Mouse (Mus musculus): ENCODE results near the gene Mgp. TPM values are rescaled to one million over a fixed set of nuclear protein-coding genes. Genes with fewer than 3 reads are reported as not detected.

Mgp gene
- polyA plus RNA-seq, 1 experiment, result 132 TPM

DNA sequence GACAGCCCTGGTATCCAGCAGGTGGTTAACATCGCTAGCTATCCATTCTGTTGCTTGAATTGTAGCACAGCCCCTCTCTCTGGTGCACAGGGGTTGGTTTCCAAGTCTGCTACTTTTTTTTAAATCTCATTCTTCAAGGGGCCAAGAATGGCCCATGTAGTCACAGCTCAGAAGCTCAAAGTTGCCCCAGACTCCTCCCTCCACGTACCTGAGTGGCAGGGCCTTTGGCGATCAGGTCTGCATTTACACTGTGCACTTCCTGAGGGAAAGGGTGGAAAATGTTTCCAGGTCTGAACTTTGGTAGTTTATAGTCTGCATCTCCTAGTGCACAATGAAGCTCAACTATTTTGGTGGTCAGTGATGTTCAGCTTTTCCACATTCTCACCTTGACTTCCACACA is 28.4 kb downstream of the Mgp start:
- TF ChIP-seq TCF3 (IDR thresholded peaks at IDR 0.05; ENCODE audit: insufficient read length, low read depth) (no peak), POLR2A (IDR thresholded peaks at IDR 0.05; ENCODE audit: insufficient read length, low read depth) (no peak), SRF (IDR thresholded peaks at IDR 0.05; ENCODE audit: control insufficient read depth, insufficient read length, low read depth) (no peak), REST (IDR thresholded peaks at IDR 0.05; ENCODE audit: insufficient read depth, insufficient read length) (no peak), POLR2AphosphoS2 (IDR thresholded peaks at IDR 0.05; ENCODE audit: insufficient read length, low read depth) (no peak), TCF12 (IDR thresholded peaks at IDR 0.05; ENCODE audit: insufficient read depth, poor library complexity, severe bottlenecking) (no peak), CEBPB (IDR thresholded peaks at IDR 0.05; ENCODE audit: insufficient read depth, poor library complexity, severe bottlenecking) (no peak), MAX (IDR thresholded peaks at IDR 0.05; ENCODE audit: low read depth) (no peak), MYOD1 (IDR thresholded peaks at IDR 0.05; ENCODE audit: control insufficient read depth in 1 of 3, insufficient read length in 2 of 3, low read depth in 2 of 3) (no peak), MYOG (IDR thresholded peaks at IDR 0.05; ENCODE audit: control insufficient read depth in 1 of 3, insufficient read depth in 1 of 3, insufficient read length in 2 of 3, low read depth in 2 of 3) (no peak), USF1 (IDR thresholded peaks at IDR 0.05; ENCODE audit: low read depth) (no peak), E2F4 (IDR thresholded peaks at IDR 0.05; ENCODE audit: insufficient read depth) (no peak)
- Histone ChIP-seq H3ac (ENCODE audit: control insufficient read depth, insufficient read length) (no peak overlapping the region), H3K79me2 (ENCODE audit: control insufficient read depth, insufficient read depth) (no peaks in the 10 kb centered on the region), H3K4me3 (no peak overlapping the region), H3K27me3 (ENCODE audit: control insufficient read depth, insufficient read depth, insufficient read length) (no peaks in the 10 kb centered on the region), H3K4me2 (ENCODE audit: low read depth) (no peak overlapping the region), H3K36me3 (ENCODE audit: control insufficient read depth, insufficient read depth) (no peaks in the 10 kb centered on the region)

GRCm38 (mm10) chr6:136845706-136846480 is 29.7 kb downstream of the Mgp start:
- Histone ChIP-seq H3K36me3 (ENCODE audit: control insufficient read depth, insufficient read depth) (no peaks in the 10 kb centered on the region), H3K79me2 (ENCODE audit: control insufficient read depth, insufficient read depth) (no peaks in the 10 kb centered on the region)
- TF ChIP-seq POLR2A (IDR thresholded peaks at IDR 0.05; ENCODE audit: insufficient read length, low read depth), result no peak
- TF ChIP-seq REST (IDR thresholded peaks at IDR 0.05; ENCODE audit: insufficient read depth, insufficient read length), result no peak
- no peak for TF ChIP-seq TCF3 (IDR thresholded peaks at IDR 0.05; ENCODE audit: insufficient read length, low read depth)
- no peak for TF ChIP-seq MAX (IDR thresholded peaks at IDR 0.05; ENCODE audit: low read depth)
- TF ChIP-seq E2F4 (IDR thresholded peaks at IDR 0.05; ENCODE audit: insufficient read depth), result no peak
- no peak for TF ChIP-seq MYOD1 (IDR thresholded peaks at IDR 0.05; ENCODE audit: control insufficient read depth in 1 of 3, insufficient read length in 2 of 3, low read depth in 2 of 3)
- no peak for TF ChIP-seq POLR2AphosphoS2 (IDR thresholded peaks at IDR 0.05; ENCODE audit: insufficient read length, low read depth)
- TF ChIP-seq CEBPB (IDR thresholded peaks at IDR 0.05; ENCODE audit: insufficient read depth, poor library complexity, severe bottlenecking), result no peak
- TF ChIP-seq SRF (IDR thresholded peaks at IDR 0.05; ENCODE audit: control insufficient read depth, insufficient read length, low read depth), result no peak
- TF ChIP-seq MYOG (IDR thresholded peaks at IDR 0.05; ENCODE audit: control insufficient read depth in 1 of 3, insufficient read depth in 1 of 3, insufficient read length in 2 of 3, low read depth in 2 of 3), result no peak
- TF ChIP-seq USF1 (IDR thresholded peaks at IDR 0.05; ENCODE audit: low read depth), result no peak
- TF ChIP-seq TCF12 (IDR thresholded peaks at IDR 0.05; ENCODE audit: insufficient read depth, poor library complexity, severe bottlenecking), result no peak

DNA sequence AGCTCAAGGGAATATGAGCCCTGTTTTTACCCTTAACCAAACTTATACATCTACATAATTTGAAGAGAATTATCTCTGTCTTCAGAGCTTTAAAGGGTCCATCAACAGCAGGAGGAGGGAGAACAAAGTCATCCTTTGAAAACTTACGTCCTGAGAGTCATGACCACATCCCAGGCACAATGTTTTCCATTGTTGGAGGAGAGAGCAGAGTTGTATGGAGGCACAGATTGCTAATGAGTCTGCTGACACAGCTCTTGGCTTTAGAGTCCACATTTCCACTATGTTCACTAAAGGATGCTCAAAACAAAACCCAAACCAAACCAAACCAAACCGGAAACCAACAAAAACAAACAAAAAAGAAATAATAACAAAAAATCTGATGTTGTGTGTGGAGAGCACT is 30.7 kb downstream of the Mgp start:
- H3K27me3 ChIP-seq (ENCODE audit: control insufficient read depth, insufficient read depth, insufficient read length), result no peaks in the 10 kb centered on the region
- H3K4me2 ChIP-seq (ENCODE audit: low read depth), result no peak overlapping the region
- no peak for TF ChIP-seq POLR2AphosphoS2 (IDR thresholded peaks at IDR 0.05; ENCODE audit: insufficient read length, low read depth)
- TF ChIP-seq MYOD1 (IDR thresholded peaks at IDR 0.05; ENCODE audit: control insufficient read depth in 1 of 3, insufficient read length in 2 of 3, low read depth in 2 of 3), result no peak
- no peak for TF ChIP-seq TCF3 (IDR thresholded peaks at IDR 0.05; ENCODE audit: insufficient read length, low read depth)
- TF ChIP-seq REST (IDR thresholded peaks at IDR 0.05; ENCODE audit: insufficient read depth, insufficient read length), result no peak
- no peak for TF ChIP-seq CEBPB (IDR thresholded peaks at IDR 0.05; ENCODE audit: insufficient read depth, poor library complexity, severe bottlenecking)
- TF ChIP-seq E2F4 (IDR thresholded peaks at IDR 0.05; ENCODE audit: insufficient read depth), result no peak
- TF ChIP-seq POLR2A (IDR thresholded peaks at IDR 0.05; ENCODE audit: insufficient read length, low read depth), result no peak
- TF ChIP-seq SRF (IDR thresholded peaks at IDR 0.05; ENCODE audit: control insufficient read depth, insufficient read length, low read depth), result no peak
- H3K36me3 ChIP-seq (ENCODE audit: control insufficient read depth, insufficient read depth), result no peaks in the 10 kb centered on the region
- no peak overlapping the region for H3ac ChIP-seq (ENCODE audit: control insufficient read depth, insufficient read length)
- no peak overlapping the region for H3K4me3 ChIP-seq
- H3K79me2 ChIP-seq (ENCODE audit: control insufficient read depth, insufficient read depth), result no peaks in the 10 kb centered on the region

More at GRCm38 (mm10) chr6:136845706-136846480, 29.7 kb downstream of the Mgp start:
- Histone ChIP-seq H3K4me2 (ENCODE audit: low read depth) (no peak overlapping the region), H3K27me3 (ENCODE audit: control insufficient read depth, insufficient read depth, insufficient read length) (no peaks in the 10 kb centered on the region), H3ac (ENCODE audit: control insufficient read depth, insufficient read length) (no peak overlapping the region), H3K4me3 (no peak overlapping the region)

- no peak overlapping the region for H3K4me3 ChIP-seq
- no peaks in the 10 kb centered on the region for H3K36me3 ChIP-seq (ENCODE audit: control insufficient read depth, insufficient read depth)
- no peaks in the 10 kb centered on the region for H3K79me2 ChIP-seq (ENCODE audit: control insufficient read depth, insufficient read depth)
- H3K27me3 ChIP-seq (ENCODE audit: control insufficient read depth, insufficient read depth, insufficient read length), result no peaks in the 10 kb centered on the region
- TF ChIP-seq REST (IDR thresholded peaks at IDR 0.05; ENCODE audit: insufficient read depth, insufficient read length) (no peak), MYOD1 (IDR thresholded peaks at IDR 0.05; ENCODE audit: control insufficient read depth in 1 of 3, insufficient read length in 2 of 3, low read depth in 2 of 3) (no peak), MAX (IDR thresholded peaks at IDR 0.05; ENCODE audit: low read depth) (no peak), E2F4 (IDR thresholded peaks at IDR 0.05; ENCODE audit: insufficient read depth) (no peak), USF1 (IDR thresholded peaks at IDR 0.05; ENCODE audit: low read depth) (no peak), POLR2A (IDR thresholded peaks at IDR 0.05; ENCODE audit: insufficient read length, low read depth) (no peak), POLR2AphosphoS2 (IDR thresholded peaks at IDR 0.05; ENCODE audit: insufficient read length, low read depth) (no peak), TCF3 (IDR thresholded peaks at IDR 0.05; ENCODE audit: insufficient read length, low read depth) (no peak), MYOG (IDR thresholded peaks at IDR 0.05; ENCODE audit: control insufficient read depth in 1 of 3, insufficient read depth in 1 of 3, insufficient read length in 2 of 3, low read depth in 2 of 3) (no peak), TCF12 (IDR thresholded peaks at IDR 0.05; ENCODE audit: insufficient read depth, poor library complexity, severe bottlenecking) (no peak), SRF (IDR thresholded peaks at IDR 0.05; ENCODE audit: control insufficient read depth, insufficient read length, low read depth) (no peak), CEBPB (IDR thresholded peaks at IDR 0.05; ENCODE audit: insufficient read depth, poor library complexity, severe bottlenecking) (no peak)
- H3ac ChIP-seq (ENCODE audit: control insufficient read depth, insufficient read length), result no peak overlapping the region
- H3K4me2 ChIP-seq (ENCODE audit: low read depth), result no peak overlapping the region
Observed at GRCm38 (mm10) chr6:136837323-136837722, 38.3 kb downstream of the Mgp start.

Data from myocyte (in vitro differentiated cells).